Mouse (Mus musculus): Measurements from ENCODE around the gene Ano6. TPM values are rescaled to one million over a fixed set of nuclear protein-coding genes. Genes with fewer than 3 reads are reported as not detected.

Ano6 gene
- polyA plus RNA-seq, 1 experiment from 2014 or later: 6.9 TPM

DNA sequence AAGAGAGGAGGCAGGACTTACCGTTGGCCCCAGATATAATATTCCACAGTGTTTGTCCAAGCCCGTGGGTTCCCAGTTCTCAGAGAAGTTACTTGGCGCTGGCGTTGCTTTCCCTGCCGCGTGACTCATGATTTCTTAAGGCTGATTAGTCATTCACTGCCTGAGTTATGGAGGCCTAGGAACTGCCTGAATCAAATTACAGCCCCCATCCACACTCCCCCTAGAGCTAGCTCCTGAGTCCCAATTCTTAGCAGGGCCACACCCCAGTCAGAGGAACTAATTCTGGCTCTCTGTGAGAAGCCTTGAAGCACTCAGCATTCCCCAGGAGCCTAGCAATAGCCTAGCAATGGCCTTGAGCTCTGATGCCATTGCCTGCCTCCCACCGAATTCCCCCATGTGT is 13.6 kb downstream of the Ano6 start:
- Histone ChIP-seq H3K36me3 (replicated peaks; ENCODE audit: insufficient read depth, low read length) (no peaks in the 10 kb centered on the region), H3K27me3 (ENCODE audit: insufficient read depth, low read length) (no peaks in the 10 kb centered on the region), H3K4me1 (ENCODE audit: insufficient read depth) (peaks cover 21% of the 10 kb centered on the region), H3K4me3 (ENCODE audit: low read depth, low read length) (no peak overlapping the region), H3K27ac (ENCODE audit: low read depth) (peak overlapping the region; percentile 34; the same call in 1 of the 2 replicates), H3K4me2 (ENCODE audit: low read depth, low read length) (no peak overlapping the region), H3K9me3 (ENCODE audit: low read length) (no peaks in the 10 kb centered on the region), H3K9ac (replicated peaks) (no peak overlapping the region)
- WGBS (ENCODE audit: insufficient replicate concordance): 45% methylated on average over 7 of the region's 7 CpGs
- TF ChIP-seq EP300 (IDR thresholded peaks at IDR 0.05; ENCODE audit: low read depth) (no peak), CTCF (IDR thresholded peaks at IDR 0.05; ENCODE audit: low read depth) (no peak)
- DNase-seq (no peak), ATAC-seq (no peak)

DNA sequence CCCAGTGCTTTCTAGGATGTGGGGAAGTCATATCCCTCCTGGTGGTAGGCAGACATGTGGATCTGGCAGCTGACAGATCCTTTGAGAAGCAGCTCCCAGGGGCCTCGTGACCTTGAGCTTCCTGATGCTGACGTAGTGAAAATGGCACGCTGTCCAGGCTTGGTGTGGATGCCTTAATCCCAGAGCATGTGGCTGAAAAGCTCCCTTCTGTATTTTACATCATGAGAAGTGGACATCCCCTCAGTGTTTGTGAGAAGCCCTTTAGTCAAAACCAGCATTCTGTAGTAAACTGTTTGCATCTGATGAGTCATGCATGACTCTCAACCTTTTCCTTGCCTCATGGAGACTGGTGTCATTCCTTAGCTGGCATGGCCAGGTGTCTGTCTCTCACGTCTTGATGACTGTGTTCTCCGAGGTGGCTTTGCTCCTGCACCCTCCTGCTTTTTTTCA is 14.4 kb downstream of the Ano6 start:
- no peak overlapping the region for H3K27ac ChIP-seq (ENCODE audit: low read depth)
- H3K9ac ChIP-seq (replicated peaks): no peak overlapping the region
- no peak for DNase-seq

GRCm38 (mm10) chr15:95807908-95808307 is 17.3 kb downstream of the Ano6 start:
- H3K9ac ChIP-seq (replicated peaks): no peak overlapping the region
- H3K36me3 ChIP-seq (replicated peaks; ENCODE audit: insufficient read depth, low read length): 0 out of 2 replicates have a peak, but pooled peaks cover 4% of the 10 kb centered on the region
- no peaks in the 10 kb centered on the region for H3K27me3 ChIP-seq (ENCODE audit: insufficient read depth, low read length)
- ATAC-seq: no peak
- H3K27ac ChIP-seq (ENCODE audit: low read depth): no peak overlapping the region
- H3K9me3 ChIP-seq (ENCODE audit: low read length): no peaks in the 10 kb centered on the region
- no peak overlapping the region for H3K4me2 ChIP-seq (ENCODE audit: low read depth, low read length)
- peaks cover 9% of the 10 kb centered on the region for H3K4me1 ChIP-seq (ENCODE audit: insufficient read depth)
- H3K4me3 ChIP-seq (ENCODE audit: low read depth, low read length): no peak overlapping the region
- WGBS (ENCODE audit: insufficient replicate concordance): 31% methylated on average over 3 of the region's 3 CpGs
- no peak for DNase-seq
- TF ChIP-seq CTCF (IDR thresholded peaks at IDR 0.05; ENCODE audit: low read depth) (no peak), EP300 (IDR thresholded peaks at IDR 0.05; ENCODE audit: low read depth) (no peak)

More for the DNA sequence above, 14.4 kb downstream of the Ano6 start:
- H3K4me2 ChIP-seq (ENCODE audit: low read depth, low read length): no peak overlapping the region
- no peaks in the 10 kb centered on the region for H3K9me3 ChIP-seq (ENCODE audit: low read length)
- H3K4me1 ChIP-seq (ENCODE audit: insufficient read depth): peaks cover 21% of the 10 kb centered on the region
- no peak for ATAC-seq
- WGBS (ENCODE audit: insufficient replicate concordance): 72% methylated on average over 5 of the region's 5 CpGs
- no peak for TF ChIP-seq CTCF (IDR thresholded peaks at IDR 0.05; ENCODE audit: low read depth)
- TF ChIP-seq EP300 (IDR thresholded peaks at IDR 0.05; ENCODE audit: low read depth): no peak
- H3K27me3 ChIP-seq (ENCODE audit: insufficient read depth, low read length): no peaks in the 10 kb centered on the region
- no peak overlapping the region for H3K4me3 ChIP-seq (ENCODE audit: low read depth, low read length)
- no peaks in the 10 kb centered on the region for H3K36me3 ChIP-seq (replicated peaks; ENCODE audit: insufficient read depth, low read length)

GRCm38 (mm10) chr15:95810357-95810761 is 19.7 kb downstream of the Ano6 start:
- Histone ChIP-seq H3K36me3 (replicated peaks; ENCODE audit: insufficient read depth, low read length) (0 out of 2 replicates have a peak, but pooled peaks cover 4% of the 10 kb centered on the region), H3K4me2 (ENCODE audit: low read depth, low read length) (peak overlapping the region; percentile 26; the same call in 1 of the 2 replicates), H3K9me3 (ENCODE audit: low read length) (no peaks in the 10 kb centered on the region), H3K9ac (replicated peaks) (no peak overlapping the region), H3K27ac (ENCODE audit: low read depth) (no peak overlapping the region; the same call in 1 of the 2 replicates), H3K4me3 (ENCODE audit: low read depth, low read length) (no peak overlapping the region), H3K27me3 (ENCODE audit: insufficient read depth, low read length) (no peaks in the 10 kb centered on the region), H3K4me1 (ENCODE audit: insufficient read depth) (peaks cover 6% of the 10 kb centered on the region)
- 58% methylated on average over 4 of the region's 4 CpGs for WGBS (ENCODE audit: insufficient replicate concordance)
- DNase-seq: no peak
- no peak for TF ChIP-seq EP300 (IDR thresholded peaks at IDR 0.05; ENCODE audit: low read depth)
- no peak for TF ChIP-seq CTCF (IDR thresholded peaks at IDR 0.05; ENCODE audit: low read depth)
- peak; percentile 29; the same call in 1 of the 2 replicates for ATAC-seq

- Histone ChIP-seq H3K4me2 (ENCODE audit: low read depth, low read length) (no peak overlapping the region), H3K36me3 (replicated peaks; ENCODE audit: insufficient read depth, low read length) (0 out of 2 replicates have a peak, but pooled peaks cover 4% of the 10 kb centered on the region), H3K4me3 (ENCODE audit: low read depth, low read length) (no peak overlapping the region), H3K27ac (ENCODE audit: low read depth) (no peak overlapping the region), H3K4me1 (ENCODE audit: insufficient read depth) (peaks cover 2% of the 10 kb centered on the region), H3K27me3 (ENCODE audit: insufficient read depth, low read length) (no peaks in the 10 kb centered on the region), H3K9me3 (ENCODE audit: low read length) (no peaks in the 10 kb centered on the region), H3K9ac (replicated peaks) (no peak overlapping the region)
- TF ChIP-seq EP300 (IDR thresholded peaks at IDR 0.05; ENCODE audit: low read depth): no peak
- no peak for TF ChIP-seq CTCF (IDR thresholded peaks at IDR 0.05; ENCODE audit: low read depth)
- DNase-seq (no peak), ATAC-seq (no peak)
- WGBS (ENCODE audit: insufficient replicate concordance): 82% methylated on average over 8 of the region's 8 CpGs
Measured at GRCm38 (mm10) chr15:95812821-95813571, 22.4 kb downstream of the Ano6 start.

- no peaks in the 10 kb centered on the region; the same call in 1 of the 2 replicates for H3K4me1 ChIP-seq (ENCODE audit: insufficient read depth)
- TF ChIP-seq CTCF (IDR thresholded peaks at IDR 0.05; ENCODE audit: low read depth): no peak
- no peak for TF ChIP-seq EP300 (IDR thresholded peaks at IDR 0.05; ENCODE audit: low read depth)
- no peaks in the 10 kb centered on the region for H3K27me3 ChIP-seq (ENCODE audit: insufficient read depth, low read length)
- H3K4me2 ChIP-seq (ENCODE audit: low read depth, low read length): no peak overlapping the region
- 84% methylated on average over 3 of the region's 3 CpGs for WGBS (ENCODE audit: insufficient replicate concordance)
- no peak for ATAC-seq
- H3K27ac ChIP-seq (ENCODE audit: low read depth): no peak overlapping the region
- no peaks in the 10 kb centered on the region for H3K36me3 ChIP-seq (replicated peaks; ENCODE audit: insufficient read depth, low read length)
- H3K9ac ChIP-seq (replicated peaks): no peak overlapping the region
- H3K4me3 ChIP-seq (ENCODE audit: low read depth, low read length): no peak overlapping the region
- DNase-seq: no peak
- no peaks in the 10 kb centered on the region for H3K9me3 ChIP-seq (ENCODE audit: low read length)
Measured at GRCm38 (mm10) chr15:95817501-95817900, 26.9 kb downstream of the Ano6 start.
